Mouse (Mus musculus) erythroblast, embryonic 14.5 days (primary cell): ENCODE data around the gene Fam129a.

Source experiments
- GATA1 ChIP-seq: IDR thresholded peaks from 2 replicates; pipeline ENCODE4 v1.6.1; 2012; ENCODE audit warnings: low read length, inconsistent platforms, mixed read lengths
- TAL1 ChIP-seq: IDR thresholded peaks from 3 replicates; pipeline ENCODE4 v1.6.1; 2012; ENCODE audit warnings: low read length, inconsistent platforms, mixed read lengths

- TF ChIP-seq TAL1: no peak
- no peak for TF ChIP-seq GATA1
Measured at GRCm38 (mm10) chr1:151684978-151685377, 114.0 kb downstream of the Fam129a start.
